Mouse (Mus musculus): ENCODE data around the gene Ankrd17. TPM values are rescaled to one million over a fixed set of nuclear protein-coding genes. Genes with fewer than 3 reads are reported as not detected.

The Ankrd17 gene
- total and polyA plus RNA-seq, 3 experiments: 34.6 to 67.3 (median 35.0) TPM

GRCm38 (mm10) chr5:90331071-90331470, 35.3 kb downstream of the Ankrd17 start:
- TF ChIP-seq SMC3 (IDR thresholded peaks at IDR 0.05; ENCODE audit: low read depth, low read length) (no peak), CHD1 (IDR thresholded peaks at IDR 0.05; ENCODE audit: low read depth, low read length) (no peak), POLR2A (IDR thresholded peaks at IDR 0.05; ENCODE audit: control insufficient read depth in 1 of 2, insufficient read depth in 1 of 2, low read depth in 1 of 2, low read length in 2 of 2, poor library complexity in 1 of 2) (no peak), MAFK (IDR thresholded peaks at IDR 0.05; ENCODE audit: borderline replicate concordance, low read depth, low read length) (no peak), GABPA (IDR thresholded peaks at IDR 0.05; ENCODE audit: low read depth, low read length) (no peak), MXI1 (IDR thresholded peaks at IDR 0.05; ENCODE audit: low read depth, low read length) (no peak), USF2 (IDR thresholded peaks at IDR 0.05; ENCODE audit: borderline replicate concordance in 1 of 2, insufficient read depth in 1 of 2, low read depth in 1 of 2, low read length in 2 of 2) (no peak), USF1 (IDR thresholded peaks at IDR 0.05; ENCODE audit: low read depth, low read length) (no peak), KAT2A (conservative IDR thresholded peaks at IDR 0.05; ENCODE audit: low read depth, low read length) (no peak)
- H3K4me3 ChIP-seq (ENCODE audit: control insufficient read depth in 1 of 2, insufficient read depth in 1 of 2, low read depth in 2 of 2, low read length in 2 of 2): no peak overlapping the region
- H3K9me3 ChIP-seq (replicated peaks; ENCODE audit: insufficient read depth, low read length): no peaks in the 10 kb centered on the region
- H3K27me3 ChIP-seq (ENCODE audit: control insufficient read depth in 1 of 2, insufficient read depth in 2 of 2, low read length in 2 of 2): no peaks in the 10 kb centered on the region
- DNase-seq (ENCODE audit: low read depth, low spot score): no peak
- peaks cover 23% of the 10 kb centered on the region for H3K79me2 ChIP-seq (ENCODE audit: control insufficient read depth, insufficient read depth, low read length, poor library complexity)
- H3K4me1 ChIP-seq (ENCODE audit: control insufficient read depth in 1 of 2, insufficient read depth in 2 of 2, low read length in 2 of 2): peaks cover 3 to 4% of the 10 kb centered on the region in 2 experiments; a peak in 3 of 4 replicates
- H3K36me3 ChIP-seq (ENCODE audit: control insufficient read depth in 1 of 2, insufficient read depth in 2 of 2, low read length in 2 of 2): peaks cover 0 to 6% of the 10 kb centered on the region in 2 experiments; a peak in 2 of 4 replicates
- no peak overlapping the region for H3K27ac ChIP-seq (ENCODE audit: control insufficient read depth, low read depth, low read length)
- H3K9ac ChIP-seq (ENCODE audit: control insufficient read depth, low read depth, low read length, poor library complexity, severe bottlenecking): no peak overlapping the region

GRCm38 (mm10) chr5:90298396-90298795, 68.0 kb downstream of the Ankrd17 start:
- Histone ChIP-seq H3K79me2 (ENCODE audit: control insufficient read depth, insufficient read depth, low read length, poor library complexity) (no peaks in the 10 kb centered on the region), H3K27ac (ENCODE audit: control insufficient read depth, low read depth, low read length) (no peak overlapping the region), H3K27me3 (ENCODE audit: control insufficient read depth in 1 of 2, insufficient read depth in 2 of 2, low read length in 2 of 2) (no peaks in the 10 kb centered on the region), H3K4me3 (ENCODE audit: control insufficient read depth in 1 of 2, insufficient read depth in 1 of 2, low read depth in 2 of 2, low read length in 2 of 2) (no peak overlapping the region), H3K36me3 (ENCODE audit: control insufficient read depth in 1 of 2, insufficient read depth in 2 of 2, low read length in 2 of 2) (peaks cover 0 to 8% of the 10 kb centered on the region in 2 experiments; a peak in 2 of 4 replicates), H3K9ac (ENCODE audit: control insufficient read depth, low read depth, low read length, poor library complexity, severe bottlenecking) (no peak overlapping the region), H3K4me1 (ENCODE audit: control insufficient read depth in 1 of 2, insufficient read depth in 2 of 2, low read length in 2 of 2) (no peaks in the 10 kb centered on the region), H3K9me3 (replicated peaks; ENCODE audit: insufficient read depth, low read length) (no peaks in the 10 kb centered on the region)
- TF ChIP-seq ZKSCAN1 (IDR thresholded peaks at IDR 0.05; ENCODE audit: low read depth, low read length) (no peak), MEF2A (IDR thresholded peaks at IDR 0.05; ENCODE audit: extremely low read depth, insufficient replicate concordance, low read depth, low read length, poor library complexity, severe bottlenecking) (no peak), MAZ (IDR thresholded peaks at IDR 0.05; ENCODE audit: low read depth, low read length) (no peak), HCFC1 (IDR thresholded peaks at IDR 0.05; ENCODE audit: low read depth, low read length) (no peak), TCF12 (IDR thresholded peaks at IDR 0.05; ENCODE audit: low read depth, low read length) (no peak), GATA1 (IDR thresholded peaks at IDR 0.05; ENCODE audit: low read depth, low read length) (no peak), NELFE (IDR thresholded peaks at IDR 0.05; ENCODE audit: low read depth, low read length) (no peak), MAFK (IDR thresholded peaks at IDR 0.05; ENCODE audit: borderline replicate concordance, low read depth, low read length) (no peak), TAL1 (IDR thresholded peaks at IDR 0.05; ENCODE audit: low read length) (no peak), CTCF (IDR thresholded peaks at IDR 0.05 in 2 of 3, conservative IDR thresholded peaks at IDR 0.05 in 1 of 3; ENCODE audit: control insufficient read depth in 1 of 3, insufficient read depth in 1 of 3, low read depth in 2 of 3, low read length in 3 of 3, poor library complexity in 1 of 3, severe bottlenecking in 1 of 3) (no peak), RAD21 (IDR thresholded peaks at IDR 0.05; ENCODE audit: low read depth, low read length) (no peak), MAX (IDR thresholded peaks at IDR 0.05; ENCODE audit: low read length) (no peak), E2F4 (IDR thresholded peaks at IDR 0.05; ENCODE audit: borderline replicate concordance, low read depth, low read length) (no peak), MXI1 (IDR thresholded peaks at IDR 0.05; ENCODE audit: low read depth, low read length) (no peak), USF2 (IDR thresholded peaks at IDR 0.05; ENCODE audit: borderline replicate concordance in 1 of 2, insufficient read depth in 1 of 2, low read depth in 1 of 2, low read length in 2 of 2) (no peak), SIN3A (IDR thresholded peaks at IDR 0.05; ENCODE audit: low read length) (no peak), ZNF384 (IDR thresholded peaks at IDR 0.05; ENCODE audit: low read depth, low read length) (no peak), MYB (IDR thresholded peaks at IDR 0.05; ENCODE audit: low read depth, low read length) (no peak), KAT2A (conservative IDR thresholded peaks at IDR 0.05; ENCODE audit: low read depth, low read length) (no peak), GABPA (IDR thresholded peaks at IDR 0.05; ENCODE audit: low read depth, low read length) (no peak)
- no peak for DNase-seq (ENCODE audit: low read depth, low spot score)

Measured in MEL (cell line).